Mouse (Mus musculus): ENCODE data around the gene Hsd3b7.
"Not testable (repeated sequence)": the region's sequence is repeated elsewhere in the genome, so short reads cannot be mapped to it uniquely, and the experiment has no call there.

The Hsd3b7 gene

GRCm38 (mm10) chr7:127800435-127801009 lies at the start of gene Hsd3b7:
Gene Hsd3b7 (plus strand): TSS chr7:127800604.
- peak; percentile 94 to 95 for DNase-seq

DNA sequence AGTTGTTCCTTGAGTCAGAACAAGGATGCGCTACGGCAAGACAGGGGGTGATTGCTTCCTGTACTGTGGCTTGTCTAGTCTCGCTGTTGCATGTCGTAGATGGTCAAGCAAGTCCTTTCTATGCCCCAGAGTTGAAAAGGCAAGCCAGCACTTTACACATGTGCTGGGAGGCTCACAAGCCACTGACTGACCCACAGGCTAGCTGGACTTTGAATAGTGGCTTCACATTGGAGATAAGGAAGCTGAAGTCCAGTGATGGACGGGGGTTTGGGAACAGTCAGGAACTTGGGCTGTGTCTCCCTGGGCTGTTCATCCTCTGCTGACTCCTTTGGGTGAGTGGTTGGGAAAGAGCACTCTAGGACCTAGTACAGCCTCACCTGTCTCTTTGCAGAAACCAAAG lies 48.8 kb upstream of the Hsd3b7 start:
- DNase-seq: no peak

- no peak for DNase-seq
These were observed 48.3 kb upstream of the Hsd3b7 start for GRCm38 (mm10) chr7:127752069-127752468.

- no peak for DNase-seq
These were observed 47.2 kb upstream of the Hsd3b7 start for GRCm38 (mm10) chr7:127753158-127753557.

DNA sequence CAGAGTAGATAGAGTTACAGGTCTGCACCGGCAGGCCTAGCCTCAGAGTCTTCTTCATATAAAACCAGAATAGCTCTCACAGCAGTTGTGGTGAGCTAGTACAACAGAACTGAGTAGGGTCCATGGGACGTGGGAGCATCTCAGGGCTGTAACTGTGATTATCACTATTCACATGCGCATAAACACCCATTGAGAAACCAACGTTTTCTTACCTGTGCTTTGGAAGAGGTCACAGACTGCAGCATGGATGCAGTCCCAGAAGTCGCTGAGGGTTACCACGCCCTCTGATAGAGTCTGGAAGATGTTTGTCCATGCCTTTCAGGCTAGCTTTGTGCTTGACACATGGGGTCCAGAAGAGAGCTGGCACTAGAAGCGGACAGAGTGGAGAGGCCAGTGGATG lies 46.7 kb upstream of the Hsd3b7 start:
- no peak for DNase-seq

- no peak for DNase-seq
These were observed 40.7 kb upstream of the Hsd3b7 start for GRCm38 (mm10) chr7:127759716-127760115.

- no peak for DNase-seq
These were observed 39.9 kb upstream of the Hsd3b7 start for GRCm38 (mm10) chr7:127760478-127760877.

DNA sequence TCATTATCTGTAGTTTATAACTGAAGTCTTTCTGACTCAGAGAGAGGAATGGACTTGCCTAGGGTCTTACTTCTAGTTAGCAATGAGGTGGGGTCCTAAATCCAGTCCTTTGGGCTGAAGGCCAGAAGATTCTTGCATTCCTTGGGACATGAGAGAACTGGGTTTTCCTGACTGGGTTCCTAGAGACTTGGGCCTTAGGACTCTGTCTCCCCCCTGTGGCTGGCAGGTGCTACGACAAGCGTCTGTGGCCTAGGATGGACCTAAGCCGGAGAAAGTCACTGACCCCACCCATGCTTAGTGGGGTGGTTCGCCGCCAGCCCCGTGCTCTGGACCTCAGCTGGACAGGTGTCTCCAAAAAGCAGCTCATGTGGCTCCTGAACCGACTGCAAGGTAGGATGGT lies 39.4 kb upstream of the Hsd3b7 start:
- peak; percentile 43 to 72 for DNase-seq

GRCm38 (mm10) chr7:127763642-127764041 lies 36.8 kb upstream of the Hsd3b7 start:
- no peak for DNase-seq

GRCm38 (mm10) chr7:127765756-127766155 lies 34.6 kb upstream of the Hsd3b7 start:
- peak in 1 of 2 experiments; percentile 43 for DNase-seq

DNA sequence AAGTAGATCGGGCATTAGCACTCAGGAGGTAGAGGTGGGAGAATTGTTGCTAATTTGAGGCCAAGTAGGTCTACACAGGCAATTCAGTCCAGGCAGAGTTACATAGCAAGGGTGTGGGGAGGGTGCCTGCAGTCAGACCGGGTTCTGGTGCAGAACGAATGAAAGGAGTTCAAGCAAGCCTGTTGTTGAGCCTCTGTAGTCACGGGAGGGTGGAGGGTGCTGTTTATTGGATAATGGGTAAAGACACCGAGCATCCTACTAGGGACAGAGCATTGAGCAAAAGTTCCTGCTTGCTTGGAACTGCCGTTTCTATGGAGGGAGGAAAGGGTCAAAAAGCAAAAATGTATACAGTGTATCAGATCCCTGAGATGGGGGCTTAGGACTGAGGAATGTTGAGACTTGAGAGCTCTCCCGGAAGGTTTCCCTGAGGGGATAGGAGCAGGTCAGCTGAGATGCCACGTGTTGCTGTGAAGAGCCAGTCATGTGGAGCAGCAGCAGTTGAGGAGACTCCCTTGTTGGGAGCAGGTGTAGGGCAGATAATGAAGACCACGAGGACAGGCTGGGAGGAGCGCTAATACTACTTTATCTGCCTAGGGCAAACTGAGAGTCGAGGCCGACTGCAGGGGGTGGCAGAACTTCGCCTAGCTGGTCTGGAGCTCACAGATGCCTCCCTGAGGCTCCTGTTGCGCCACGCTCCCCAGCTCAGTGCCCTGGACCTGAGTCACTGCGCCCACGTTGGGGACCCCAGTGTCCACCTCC lies 33.4 kb upstream of the Hsd3b7 start:
- DNase-seq: no peak

GRCm38 (mm10) chr7:127767671-127768345 lies 32.6 kb upstream of the Hsd3b7 start:
- peak in 1 of 2 experiments; percentile 24 for DNase-seq

- DNase-seq: peak in 1 of 2 experiments; percentile 30
These were observed 31.9 kb upstream of the Hsd3b7 start for GRCm38 (mm10) chr7:127768346-127768996.

GRCm38 (mm10) chr7:127768997-127769593 lies 31.3 kb upstream of the Hsd3b7 start:
- peak; percentile 97 to 99 for DNase-seq

DNA sequence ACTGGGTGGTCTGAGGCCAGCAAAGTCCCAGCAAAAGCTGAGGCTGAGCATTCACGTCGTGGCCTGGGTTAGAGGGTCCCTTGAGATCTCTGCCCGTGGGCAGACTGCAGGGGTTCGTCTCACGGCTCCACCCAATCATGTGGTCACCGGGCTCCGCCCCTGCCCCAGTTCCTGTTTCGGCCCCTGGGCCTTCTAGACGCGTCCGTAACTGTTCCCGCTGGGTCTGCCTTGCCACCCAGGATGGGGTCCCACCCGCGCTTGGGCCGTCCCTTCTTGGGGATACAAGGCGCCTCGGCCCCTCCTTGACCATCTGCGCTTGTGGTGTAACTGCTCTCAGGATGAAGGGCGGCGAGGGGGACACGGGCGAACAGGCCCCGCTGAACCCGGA lies 30.8 kb upstream of the Hsd3b7 start, which contains the start of gene Orai3:
Gene Orai3, plus strand, starts transcription at position 165 of the 388 bp plus-strand sequence.
- DNase-seq: peak; percentile 89 to 91

DNA sequence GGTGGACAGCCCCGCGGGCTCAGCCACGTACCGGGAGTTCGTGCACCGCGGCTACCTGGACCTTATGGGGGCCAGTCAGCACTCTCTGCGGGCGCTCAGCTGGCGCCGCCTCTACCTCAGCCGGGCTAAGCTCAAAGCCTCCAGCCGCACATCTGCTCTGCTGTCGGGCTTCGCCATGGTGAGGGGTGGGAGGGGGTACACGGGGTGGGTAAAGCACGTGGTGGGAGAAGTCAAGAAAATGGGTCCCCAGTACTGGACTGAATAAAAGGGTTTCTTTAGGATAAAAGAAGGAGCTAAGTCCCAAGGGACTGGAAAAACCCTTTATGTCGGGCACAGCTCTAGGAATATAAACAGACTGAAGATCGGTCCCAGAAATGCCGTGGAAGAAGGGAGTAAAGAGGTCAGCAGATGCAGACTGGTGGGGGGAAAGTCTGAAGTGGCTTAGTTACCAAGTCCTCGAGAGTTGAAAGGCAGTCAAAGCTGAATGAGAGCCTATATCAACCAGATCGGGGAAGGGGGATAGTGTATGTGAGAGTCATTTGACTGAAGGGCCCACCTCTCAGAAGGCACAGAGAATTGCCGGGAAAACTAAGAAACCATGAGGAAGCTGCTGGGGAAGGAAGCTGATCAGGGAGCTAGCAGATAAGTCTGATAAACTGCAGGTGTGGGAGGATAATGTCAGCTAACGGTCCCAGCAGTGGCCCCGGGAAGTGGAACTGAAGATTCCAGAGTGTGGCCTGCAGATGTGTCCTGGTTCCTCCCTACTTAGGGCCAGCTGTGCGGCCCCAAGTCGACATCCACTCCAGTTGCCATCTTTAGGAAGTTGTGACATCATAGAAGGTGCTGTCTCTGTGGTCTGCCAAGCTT lies 30.1 kb upstream of the Hsd3b7 start:
- no peak for DNase-seq

GRCm38 (mm10) chr7:127771262-127771661 lies 29.1 kb upstream of the Hsd3b7 start:
- no peak for DNase-seq

DNA sequence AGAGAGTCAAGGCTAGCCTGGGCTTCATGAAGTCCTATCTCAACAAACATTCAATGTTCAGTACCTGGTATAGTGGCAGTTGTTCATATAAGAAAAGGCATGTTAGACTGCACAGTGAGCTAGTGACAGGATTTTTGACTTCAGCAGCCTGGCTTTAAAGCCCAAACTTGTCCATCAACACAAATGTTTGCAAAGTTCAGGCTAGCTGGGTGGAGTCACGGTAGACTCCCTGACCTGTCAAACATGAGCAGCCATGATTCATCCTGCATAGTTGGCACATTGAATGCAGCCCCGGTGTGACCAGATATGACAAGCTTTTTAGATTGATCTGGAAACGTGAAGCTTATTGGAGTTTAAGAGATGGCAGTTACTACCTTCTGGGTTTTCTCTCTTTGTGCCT lies 28.3 kb upstream of the Hsd3b7 start:
- DNase-seq: no peak

DNA sequence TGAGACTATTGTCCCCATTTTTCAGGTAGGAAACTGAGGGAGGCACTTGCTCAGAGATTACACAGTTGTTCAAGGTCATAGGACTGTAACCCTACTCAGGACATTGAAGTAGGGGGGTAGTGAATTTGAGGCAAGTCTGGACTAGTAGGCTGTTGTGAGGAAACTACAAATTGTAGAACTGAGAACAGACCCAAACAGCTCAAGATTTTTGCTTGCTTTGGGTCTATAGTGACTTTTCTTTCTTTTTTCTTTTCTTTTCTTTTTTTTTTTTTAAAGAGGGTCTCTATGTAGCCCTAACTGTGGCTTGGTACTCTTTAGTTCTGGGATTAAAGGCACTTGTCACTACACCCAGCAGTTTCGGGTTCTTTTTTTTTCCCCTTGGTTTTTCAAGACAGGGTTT lies 27.8 kb upstream of the Hsd3b7 start:
- no peak for DNase-seq

DNA sequence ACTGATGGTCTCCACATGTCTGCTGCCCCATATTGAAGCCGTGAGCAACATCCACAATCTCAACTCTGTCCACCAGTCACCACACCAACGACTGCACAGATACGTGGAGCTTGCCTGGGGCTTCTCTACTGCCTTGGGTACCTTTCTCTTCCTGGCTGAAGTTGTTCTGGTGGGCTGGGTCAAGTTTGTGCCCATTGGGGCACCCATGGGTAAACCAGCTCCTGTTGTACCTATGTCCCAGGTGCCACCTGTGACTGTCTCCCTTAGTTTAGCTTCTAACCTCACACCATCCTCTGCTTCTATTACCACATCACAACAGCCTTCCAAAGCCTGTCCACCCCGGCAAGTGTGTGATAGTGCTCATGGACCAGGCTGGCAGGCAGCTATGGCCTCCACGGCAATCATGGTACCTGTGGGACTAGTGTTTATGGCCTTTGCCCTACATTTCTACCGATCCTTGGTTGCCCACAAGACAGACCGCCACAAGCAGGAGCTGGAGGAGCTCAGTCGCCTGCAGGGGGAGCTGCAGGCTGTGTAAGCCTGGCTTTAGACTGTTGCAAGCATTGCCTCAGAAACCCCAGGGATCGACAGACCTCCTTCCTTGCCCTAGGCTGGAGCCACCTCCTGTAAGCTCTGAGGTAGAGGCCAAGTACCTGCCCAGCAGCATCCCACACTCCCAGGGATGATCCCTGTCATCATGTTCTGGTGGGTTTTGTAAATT lies 26.6 kb upstream of the Hsd3b7 start:
- peak; percentile 62 to 78 for DNase-seq

GRCm38 (mm10) chr7:127775837-127776236 lies 24.6 kb upstream of the Hsd3b7 start:
- DNase-seq: not testable (repeated sequence)

All from kidney, adult 8-10 months (tissue).